Mouse (Mus musculus) myocyte (in vitro differentiated cells): ENCODE measurements around the gene Drg1. TPM values are rescaled to one million over a fixed set of nuclear protein-coding genes. Genes with fewer than 3 reads are reported as not detected.

ENCODE experiments used
- H3K27me3 ChIP-seq: one replicate; pipeline ENCODE4 v1.6.1; 2011; ENCODE audit not compliant: control insufficient read depth, insufficient read depth, insufficient read length
- H3K36me3 ChIP-seq: one replicate; pipeline ENCODE4 v1.6.1; 2011; ENCODE audit not compliant: control insufficient read depth, insufficient read depth
- H3K4me2 ChIP-seq: one replicate; pipeline ENCODE4 v1.6.1; 2011; ENCODE audit warnings: low read depth, control low read depth
- H3K4me3 ChIP-seq: one replicate; pipeline ENCODE4 v1.5.1; 2011; ENCODE audit warnings: mild to moderate bottlenecking, control low read depth, moderate library complexity
- H3K79me2 ChIP-seq: one replicate; pipeline ENCODE4 v1.6.1; 2011; ENCODE audit not compliant: control insufficient read depth, insufficient read depth
- H3ac ChIP-seq: one replicate; pipeline ENCODE4 v1.6.1; 2011; ENCODE audit not compliant: control insufficient read depth, insufficient read length
- CEBPB ChIP-seq: IDR thresholded peaks from 2 replicates; pipeline ENCODE4 v1.6.1; 2011; ENCODE audit warnings: mild to moderate bottlenecking, moderate library complexity; ENCODE audit not compliant: poor library complexity, insufficient read depth, severe bottlenecking
- E2F4 ChIP-seq: IDR thresholded peaks from one replicate; pipeline ENCODE4 v1.6.1; 2011; ENCODE audit warnings: mild to moderate bottlenecking, control low read depth, moderate library complexity; ENCODE audit not compliant: insufficient read depth
- MAX ChIP-seq: IDR thresholded peaks from one replicate; pipeline ENCODE4 v1.6.1; 2011; ENCODE audit warnings: low read depth, mild to moderate bottlenecking, control low read depth
- MYOD1 ChIP-seq, 3 experiments: IDR thresholded peaks; one replicate each; pipeline ENCODE4 v1.6.1; 2011; ENCODE audit warnings: control low read depth in 2 of 3, low read depth in 2 of 3, mild to moderate bottlenecking in 2 of 3, moderate library complexity in 1 of 3; ENCODE audit not compliant: insufficient read length in 2 of 3, control insufficient read depth in 1 of 3
- MYOG ChIP-seq, 3 experiments: IDR thresholded peaks; one replicate each; pipeline ENCODE4 v1.6.1; 2011; ENCODE audit warnings: control low read depth in 2 of 3, low read depth in 2 of 3, mild to moderate bottlenecking in 2 of 3; ENCODE audit not compliant: insufficient read length in 2 of 3, control insufficient read depth in 1 of 3, insufficient read depth in 1 of 3
- POLR2A ChIP-seq: IDR thresholded peaks from one replicate; pipeline ENCODE4 v1.6.1; 2011; ENCODE audit warnings: low read depth, mild to moderate bottlenecking, control low read depth, moderate library complexity; ENCODE audit not compliant: insufficient read length
- POLR2AphosphoS2 ChIP-seq: IDR thresholded peaks from one replicate; pipeline ENCODE4 v1.6.1; 2011; ENCODE audit warnings: low read depth, control low read depth; ENCODE audit not compliant: insufficient read length
- REST ChIP-seq: IDR thresholded peaks from one replicate; pipeline ENCODE4 v1.6.1; 2011; ENCODE audit warnings: mild to moderate bottlenecking, control low read depth, moderate library complexity; ENCODE audit not compliant: insufficient read depth, insufficient read length
- SRF ChIP-seq: IDR thresholded peaks from one replicate; pipeline ENCODE4 v1.6.1; 2011; ENCODE audit warnings: low read depth; ENCODE audit not compliant: control insufficient read depth, insufficient read length
- TCF12 ChIP-seq: IDR thresholded peaks from one replicate; pipeline ENCODE4 v1.6.1; 2011; ENCODE audit warnings: mild to moderate bottlenecking, control low read depth; ENCODE audit not compliant: poor library complexity, insufficient read depth, severe bottlenecking
- TCF3 ChIP-seq: IDR thresholded peaks from one replicate; pipeline ENCODE4 v1.6.1; 2011; ENCODE audit warnings: low read depth, control low read depth; ENCODE audit not compliant: insufficient read length
- USF1 ChIP-seq: IDR thresholded peaks from one replicate; pipeline ENCODE4 v1.6.1; 2011; ENCODE audit warnings: low read depth, mild to moderate bottlenecking, control low read depth, moderate library complexity
- polyA plus RNA-seq: library from polyadenylated mRNA; unstranded; fragments of >200 nt; fragmentation: generic; extraction: Trizol; gene quantifications from one replicate; pipeline ENCODE4 v1.2.1, GENCODE M21; 2012; ENCODE audit warnings: missing spikeins

The Drg1 gene
- polyA plus RNA-seq, 1 experiment: 109 TPM

GRCm38 (mm10) chr11:3289803-3290639, 23.8 kb upstream of the Drg1 start:
- H3K4me3 ChIP-seq: peak overlapping the region; percentile 62
- H3ac ChIP-seq: peak overlapping the region; percentile 79
- H3K36me3 ChIP-seq: peaks cover 12% of the 10 kb centered on the region
- TF ChIP-seq USF1 (no peak), CEBPB (no peak), REST (no peak), SRF (no peak), MAX (no peak), TCF12 (no peak), POLR2A (peak; percentile 82), TCF3 (no peak), MYOD1 (IDR thresholded peaks at IDR 0.05; ENCODE audit: control insufficient read depth in 1 of 3, insufficient read length in 2 of 3, low read depth in 2 of 3) (peak in 1 of 3 experiments; percentile 58), MYOG (IDR thresholded peaks at IDR 0.05; ENCODE audit: control insufficient read depth in 1 of 3, insufficient read depth in 1 of 3, insufficient read length in 2 of 3, low read depth in 2 of 3) (peak in 2 of 3 experiments; percentile 10 to 70), E2F4 (peak; percentile 75), POLR2AphosphoS2 (peak; percentile 88)
- H3K27me3 ChIP-seq: no peaks in the 10 kb centered on the region
- peaks cover 45% of the 10 kb centered on the region for H3K79me2 ChIP-seq
- peak overlapping the region; percentile 100 for H3K4me2 ChIP-seq

- TF ChIP-seq MYOG (IDR thresholded peaks at IDR 0.05; ENCODE audit: control insufficient read depth in 1 of 3, insufficient read depth in 1 of 3, insufficient read length in 2 of 3, low read depth in 2 of 3) (no peak), USF1 (no peak), TCF12 (no peak), MYOD1 (IDR thresholded peaks at IDR 0.05; ENCODE audit: control insufficient read depth in 1 of 3, insufficient read length in 2 of 3, low read depth in 2 of 3) (no peak), POLR2AphosphoS2 (no peak), TCF3 (no peak), MAX (no peak), SRF (no peak), E2F4 (no peak), REST (no peak), POLR2A (no peak), CEBPB (no peak)
- Histone ChIP-seq H3ac (peak overlapping the region; percentile 79), H3K79me2 (peaks cover 40% of the 10 kb centered on the region), H3K27me3 (no peaks in the 10 kb centered on the region), H3K4me2 (peak overlapping the region; percentile 94), H3K36me3 (peaks cover 12% of the 10 kb centered on the region), H3K4me3 (peak overlapping the region; percentile 62)
Measured at GRCm38 (mm10) chr11:3289302-3289802, 23.1 kb upstream of the Drg1 start.

DNA sequence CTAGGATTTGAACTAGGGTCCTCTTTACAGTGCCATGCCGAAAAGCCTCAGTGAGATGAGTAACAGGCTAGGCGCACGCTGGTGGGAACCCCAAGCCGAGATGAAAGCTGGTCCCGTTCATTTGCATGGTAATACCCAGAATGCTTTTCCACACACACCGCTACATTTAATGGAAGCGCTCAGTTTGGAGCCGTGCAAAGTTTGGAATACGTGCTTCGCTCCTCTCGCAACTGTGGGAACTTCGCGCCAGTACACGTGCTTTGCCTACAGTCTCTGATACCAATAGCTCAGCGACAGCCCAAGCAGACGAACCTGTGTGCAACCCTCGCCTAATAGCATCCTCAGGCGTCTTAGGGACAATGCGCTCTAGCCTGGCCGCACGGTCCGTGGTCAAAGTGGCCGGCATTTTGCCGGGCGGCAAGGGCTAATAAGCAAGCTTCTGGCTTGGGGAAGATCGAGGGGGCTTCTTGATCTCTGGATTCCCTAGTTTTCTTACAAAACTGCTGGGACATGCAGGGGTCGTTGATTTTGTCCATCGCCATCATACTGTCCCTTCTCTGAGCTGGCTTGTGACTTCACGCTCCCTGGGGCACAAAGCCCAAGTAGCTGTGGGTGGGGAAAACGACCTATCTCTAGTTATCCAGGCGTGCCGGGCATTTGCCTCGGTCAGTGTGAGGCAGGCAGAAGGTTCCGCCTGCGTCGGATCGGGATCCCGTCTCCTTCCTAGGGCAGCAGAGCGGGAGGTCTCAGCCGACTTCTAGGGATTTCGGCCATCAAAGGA, 22.5 kb upstream of the Drg1 start, which contains the start of gene Patz1:
Gene Patz1, plus strand, starts transcription at position 354 of the 781 bp plus-strand sequence.
- Histone ChIP-seq H3K27me3 (no peaks in the 10 kb centered on the region), H3K4me2 (peak within 1 kb of the TSS; percentile 94), H3K36me3 (peaks cover 6% of the 10 kb centered on the region), H3ac (peak within 1 kb of the TSS; percentile 79), H3K79me2 (peaks cover 34% of the 10 kb centered on the region), H3K4me3 (peak within 1 kb of the TSS; percentile 62)
- no peak for TF ChIP-seq REST
- TF ChIP-seq MAX: peak; percentile 7
- TF ChIP-seq POLR2A: peak; percentile 78
- no peak for TF ChIP-seq TCF3
- peak; percentile 86 for TF ChIP-seq POLR2AphosphoS2
- TF ChIP-seq MYOG (IDR thresholded peaks at IDR 0.05; ENCODE audit: control insufficient read depth in 1 of 3, insufficient read depth in 1 of 3, insufficient read length in 2 of 3, low read depth in 2 of 3): no peak

DNA sequence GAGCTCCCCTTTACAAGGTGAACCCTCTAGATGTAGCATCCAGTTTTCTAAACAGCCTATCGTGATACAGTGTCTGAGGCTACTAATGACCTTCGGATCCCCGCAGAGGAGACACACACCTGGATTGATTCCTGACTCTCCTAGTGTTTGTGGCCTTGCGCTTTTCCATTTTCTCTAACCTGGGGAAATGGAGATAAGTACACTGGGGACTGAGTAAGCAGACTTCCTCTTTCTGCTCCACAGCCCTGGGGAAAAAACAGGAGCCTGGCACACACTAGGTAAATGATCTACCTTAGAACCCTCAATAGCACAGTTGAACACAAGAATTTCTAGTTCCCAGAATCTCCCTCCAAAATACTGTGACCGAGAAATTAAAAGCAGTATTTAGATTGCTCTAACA, 21.7 kb upstream of the Drg1 start:
- Histone ChIP-seq H3K4me2 (peak overlapping the region; percentile 94), H3K4me3 (peak overlapping the region; percentile 62), H3K27me3 (no peaks in the 10 kb centered on the region), H3ac (no peak overlapping the region), H3K79me2 (peaks cover 26% of the 10 kb centered on the region), H3K36me3 (no peaks in the 10 kb centered on the region)
- no peak for TF ChIP-seq CEBPB
- TF ChIP-seq POLR2A: no peak
- no peak for TF ChIP-seq POLR2AphosphoS2
- no peak for TF ChIP-seq TCF12
- no peak for TF ChIP-seq MYOD1 (IDR thresholded peaks at IDR 0.05; ENCODE audit: control insufficient read depth in 1 of 3, insufficient read length in 2 of 3, low read depth in 2 of 3)
- TF ChIP-seq MYOG (IDR thresholded peaks at IDR 0.05; ENCODE audit: control insufficient read depth in 1 of 3, insufficient read depth in 1 of 3, insufficient read length in 2 of 3, low read depth in 2 of 3): no peak
- TF ChIP-seq REST: no peak
- no peak for TF ChIP-seq TCF3
- no peak for TF ChIP-seq USF1
- TF ChIP-seq E2F4: no peak
- TF ChIP-seq SRF: no peak
